Mouse (Mus musculus): ENCODE results near the gene Kif18b.

Gene Kif18b

GRCm38 (mm10) chr11:102924557-102925350 is at the start of gene Kif18b:
Kif18b (minus strand) TSS chr11:102925124.
- DNase-seq (ENCODE audit: extremely low read depth, low read depth, low spot score), result peak; percentile 54

- no peak for DNase-seq (ENCODE audit: extremely low read depth, low read depth, low spot score)
Observed at GRCm38 (mm10) chr11:102972326-102972725, 47.4 kb upstream of the Kif18b start.

DNA sequence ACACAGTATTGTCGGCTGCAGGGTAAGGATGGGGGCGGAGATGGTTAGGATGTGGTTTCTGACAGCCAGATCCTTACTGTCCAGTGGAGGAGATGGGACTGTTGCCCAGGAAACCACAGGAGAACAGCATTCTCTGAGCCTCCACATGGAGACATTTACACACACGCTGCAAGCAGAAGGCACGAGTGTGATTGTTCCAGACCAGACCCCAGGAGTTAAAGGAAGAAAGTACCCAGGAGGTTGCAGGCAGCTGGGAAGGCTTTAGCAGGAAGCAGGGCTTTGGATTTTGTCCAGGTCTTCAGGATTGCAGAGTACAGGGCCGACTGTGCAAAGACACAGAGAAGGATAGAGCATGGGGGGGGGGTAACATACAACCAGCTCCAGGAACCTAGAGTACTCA is 46.7 kb upstream of the Kif18b start:
- DNase-seq (ENCODE audit: extremely low read depth, low read depth, low spot score), result no peak

DNA sequence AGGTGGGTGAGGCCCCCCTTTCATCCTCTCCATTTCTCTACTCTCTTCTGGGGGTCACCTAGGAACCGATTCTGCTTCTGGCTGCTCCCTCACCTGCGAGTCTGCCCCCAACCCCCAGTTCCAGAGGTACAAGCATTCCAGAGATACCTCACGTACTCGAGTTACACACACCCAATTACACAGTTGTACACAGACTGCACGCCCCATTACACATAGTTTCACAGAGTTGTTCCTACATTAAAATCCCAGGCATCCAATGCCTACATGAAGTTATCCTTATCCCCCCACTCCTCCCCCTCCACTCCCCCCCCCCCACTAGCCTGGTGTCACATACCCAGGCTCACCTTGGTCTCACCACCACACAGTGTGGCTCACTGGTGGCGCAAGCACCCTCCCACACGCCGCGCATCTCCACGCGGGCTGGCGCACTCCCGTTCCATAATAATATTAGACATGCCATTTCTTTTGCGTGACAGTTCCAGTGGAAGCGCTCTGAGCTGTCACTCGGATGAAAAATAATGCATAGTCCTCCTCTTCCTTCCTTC is 39.7 kb upstream of the Kif18b start:
- no peak for DNase-seq (ENCODE audit: extremely low read depth, low read depth, low spot score)

DNA sequence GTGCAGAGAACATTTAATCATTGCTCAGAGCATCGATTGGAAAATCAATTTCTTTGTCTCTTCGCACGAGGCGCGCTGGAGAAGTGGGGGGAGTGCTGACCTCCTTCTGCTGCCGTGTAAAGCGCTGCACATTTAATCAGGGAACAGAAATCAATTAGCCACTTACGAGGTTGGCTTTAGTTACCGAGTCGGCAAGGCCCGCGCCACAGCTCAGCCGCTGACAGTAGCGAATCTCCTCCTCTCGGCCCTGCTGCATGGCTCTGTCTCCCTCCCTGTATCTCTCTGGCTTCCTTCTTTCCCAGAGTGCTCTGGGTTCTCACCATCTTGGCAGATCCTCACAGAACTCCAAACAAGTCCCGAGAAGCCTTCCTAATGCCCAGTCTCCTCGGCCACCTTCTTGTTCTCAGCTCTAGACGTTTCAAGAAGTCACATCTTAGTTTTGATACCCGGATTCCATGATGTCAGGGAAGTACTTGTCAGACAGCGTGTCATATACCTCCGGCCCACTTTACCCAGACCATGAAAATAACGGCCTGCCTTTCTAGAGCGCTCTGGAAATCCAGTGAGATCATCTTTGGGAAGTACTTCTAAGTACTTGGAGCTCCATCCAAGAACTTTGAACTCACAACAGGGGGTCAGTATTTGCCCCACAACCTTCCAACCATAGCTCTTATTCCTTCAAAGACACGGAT is 39.1 kb upstream of the Kif18b start:
- no peak for DNase-seq (ENCODE audit: extremely low read depth, low read depth, low spot score)

DNA sequence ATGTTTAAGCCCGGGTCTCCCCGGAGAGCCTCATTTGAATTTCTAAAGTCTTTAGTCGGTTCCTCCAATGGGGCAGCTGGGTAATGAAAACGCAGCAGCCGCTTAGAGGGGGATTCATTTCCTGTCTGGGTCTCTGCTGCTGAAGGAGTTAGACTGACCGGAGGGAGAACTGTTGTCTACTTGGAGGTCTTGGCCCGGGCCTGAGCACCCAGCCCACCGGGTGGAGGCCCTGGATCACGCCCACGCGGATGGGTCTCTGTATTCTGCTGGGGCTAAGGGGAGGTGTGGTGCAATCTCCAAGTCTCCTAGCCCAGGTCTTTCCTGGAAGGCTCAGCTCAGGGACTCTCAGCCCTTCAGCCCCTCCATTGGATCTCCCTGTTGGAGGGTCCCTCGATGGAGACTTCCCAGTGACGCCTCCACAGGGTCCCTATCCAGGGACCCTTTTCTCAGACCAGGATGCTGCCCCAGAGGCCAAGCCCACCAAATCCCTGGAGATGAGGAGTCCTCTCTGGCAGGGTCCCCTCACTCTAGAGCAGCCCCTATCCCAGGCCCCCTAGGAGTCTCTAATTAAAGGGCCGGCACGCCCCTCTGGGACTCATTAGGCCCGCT is 38.4 kb upstream of the Kif18b start:
- DNase-seq (ENCODE audit: extremely low read depth, low read depth, low spot score), result no peak

DNA sequence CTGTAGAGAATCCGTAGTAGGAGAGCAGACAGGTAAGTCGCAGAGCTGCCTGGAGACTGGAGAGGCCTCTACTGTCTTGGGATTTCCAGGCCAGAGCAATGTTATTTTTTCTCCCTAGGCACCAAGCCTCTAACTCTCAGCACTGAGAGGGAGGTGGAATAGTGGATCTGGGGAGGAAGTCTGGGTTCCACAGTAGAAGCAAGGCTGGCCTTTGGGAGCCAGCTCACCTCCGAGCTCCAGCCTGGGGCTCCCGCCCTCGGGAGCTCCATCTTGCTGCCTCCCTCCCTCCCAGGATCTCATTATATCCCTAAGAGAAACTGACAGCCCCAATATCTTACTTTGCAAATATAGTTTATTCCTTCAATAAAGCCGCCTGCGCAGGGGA is 37.9 kb upstream of the Kif18b start:
- DNase-seq (ENCODE audit: extremely low read depth, low read depth, low spot score), result no peak

DNA sequence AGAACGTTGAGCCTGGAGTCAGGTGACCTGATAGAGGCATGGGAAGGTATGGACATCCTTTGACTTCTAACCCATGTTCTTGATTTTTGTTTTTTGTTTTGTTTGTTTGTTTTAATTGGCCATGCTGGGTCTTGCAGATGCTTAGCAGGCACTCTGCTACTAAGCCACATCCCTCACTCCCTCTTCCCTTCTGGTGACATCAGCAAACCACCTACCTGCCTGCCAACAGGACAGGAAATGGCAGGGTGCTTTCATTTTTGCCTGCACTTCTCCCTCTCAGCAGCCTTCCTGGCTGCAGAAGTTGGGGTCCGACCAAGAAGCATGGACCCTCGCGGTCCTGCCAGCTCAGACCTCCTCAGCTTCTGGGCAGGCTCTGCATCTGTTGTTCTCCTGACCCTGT is 36.2 kb upstream of the Kif18b start:
- DNase-seq (ENCODE audit: extremely low read depth, low read depth, low spot score), result no peak

- DNase-seq (ENCODE audit: extremely low read depth, low read depth, low spot score), result no peak
Observed at GRCm38 (mm10) chr11:102958870-102959269, 33.9 kb upstream of the Kif18b start.

DNA sequence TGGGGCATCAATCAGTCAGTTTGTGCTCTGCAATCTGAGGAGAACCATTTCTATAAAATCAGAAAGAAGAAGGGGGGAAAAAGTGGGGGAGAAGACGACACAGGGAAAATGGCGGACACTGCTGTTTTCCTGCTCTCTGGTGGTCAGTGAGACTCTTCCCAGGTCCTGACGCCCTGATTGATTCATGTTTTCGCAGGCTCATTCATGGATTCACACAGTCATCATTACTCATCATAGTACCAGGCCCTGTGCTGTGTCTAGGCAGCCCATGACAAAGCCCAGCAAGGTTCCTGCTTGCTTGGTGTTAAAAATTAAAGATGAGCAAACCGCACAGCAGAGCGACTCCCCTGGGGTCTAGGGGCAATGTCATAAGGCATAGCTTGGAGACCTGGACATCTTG is 33.5 kb upstream of the Kif18b start:
- DNase-seq (ENCODE audit: extremely low read depth, low read depth, low spot score), result no peak

- DNase-seq (ENCODE audit: extremely low read depth, low read depth, low spot score), result no peak
Observed at GRCm38 (mm10) chr11:102957692-102958091, 32.8 kb upstream of the Kif18b start.

GRCm38 (mm10) chr11:102956962-102957614 is 32.2 kb upstream of the Kif18b start:
- DNase-seq (ENCODE audit: extremely low read depth, low read depth, low spot score), result no peak

DNA sequence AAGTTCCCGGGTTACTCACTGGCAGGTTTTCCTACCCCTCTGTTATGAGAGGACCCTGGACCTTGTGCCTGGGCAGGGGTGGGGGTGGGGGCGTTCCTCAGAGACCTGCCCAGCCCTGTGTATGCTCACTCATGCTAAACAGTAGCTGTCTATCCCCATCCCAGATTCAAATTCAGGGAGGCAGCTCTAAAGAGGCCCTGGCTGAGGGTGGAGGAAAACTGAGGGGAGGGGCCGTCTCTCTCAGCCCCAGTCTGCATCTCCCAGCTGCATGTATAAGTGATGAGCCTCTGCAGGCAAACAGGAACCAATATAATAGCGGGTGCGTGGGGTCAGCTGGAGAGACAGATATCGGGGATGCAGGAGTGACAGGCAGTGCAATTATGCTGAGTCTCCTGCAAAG is 28.0 kb upstream of the Kif18b start:
- no peak for DNase-seq (ENCODE audit: extremely low read depth, low read depth, low spot score)

DNA sequence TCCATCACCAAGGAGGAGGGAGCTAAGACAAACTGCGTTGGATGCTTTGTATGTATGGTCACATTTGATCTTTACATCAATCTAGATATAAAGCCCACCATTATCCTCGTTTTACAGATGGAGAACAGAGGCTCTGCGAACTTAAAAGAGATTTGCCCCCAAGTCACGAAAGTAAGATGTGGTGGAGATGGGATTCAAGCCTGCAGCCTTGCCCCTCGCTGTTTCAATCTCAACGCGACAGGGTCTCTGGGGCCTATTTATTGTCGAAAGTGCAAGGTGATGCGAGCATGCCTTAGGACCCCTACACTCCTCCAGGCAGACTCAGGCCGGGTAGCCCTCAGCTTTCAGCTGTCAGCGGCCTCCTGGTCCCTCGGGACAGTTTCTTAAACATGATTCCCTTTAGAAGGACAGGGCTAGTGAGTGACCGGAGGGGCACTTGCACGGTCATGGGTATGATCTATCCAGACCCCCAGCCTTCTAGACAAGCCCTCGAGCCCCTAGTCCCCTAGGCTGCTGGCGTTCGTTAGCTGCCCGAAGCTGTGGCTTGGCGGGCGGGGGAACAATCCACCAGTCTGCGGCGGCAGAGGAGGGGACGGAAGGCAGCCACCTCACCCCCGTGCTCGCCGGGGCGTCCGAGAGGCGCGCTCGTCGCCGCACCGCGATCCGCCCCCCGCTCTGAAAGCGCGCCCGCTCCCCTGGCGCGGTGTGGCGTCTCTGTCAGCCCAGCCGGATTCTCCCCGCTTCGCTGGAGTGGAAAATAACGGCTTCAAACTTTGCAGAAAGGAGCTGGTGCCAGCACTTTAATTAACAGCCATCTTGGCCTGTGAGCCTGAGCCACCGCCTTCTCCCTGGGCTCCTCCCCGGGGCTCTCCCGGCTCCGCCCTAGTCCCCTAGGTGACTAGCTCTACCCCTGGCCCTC is 23.4 kb upstream of the Kif18b start:
- no peak for DNase-seq (ENCODE audit: extremely low read depth, low read depth, low spot score)

DNA sequence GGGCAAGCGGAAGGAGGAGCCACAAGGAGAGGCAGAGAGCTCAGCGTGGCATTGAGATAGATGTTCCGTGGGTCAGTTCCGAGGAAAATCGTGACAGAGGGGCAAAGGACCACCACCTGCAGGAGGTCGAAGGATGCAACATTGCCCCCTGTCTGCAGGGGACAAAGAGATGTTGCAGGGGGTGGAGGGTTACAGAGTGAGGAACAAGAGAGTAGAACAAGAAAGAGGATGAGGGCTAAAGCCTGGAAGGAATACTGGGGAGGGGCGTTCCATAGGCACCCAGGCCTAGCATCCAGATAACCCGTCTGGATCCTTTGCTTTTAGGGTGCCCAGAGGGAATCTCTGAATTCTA is 22.0 kb upstream of the Kif18b start:
- no peak for DNase-seq (ENCODE audit: extremely low read depth, low read depth, low spot score)

- DNase-seq (ENCODE audit: extremely low read depth, low read depth, low spot score), result no peak
Observed at GRCm38 (mm10) chr11:102946265-102946991, 21.5 kb upstream of the Kif18b start, which contains the start of gene C1ql1. C1ql1 (minus strand) TSS chr11:102946688.

GRCm38 (mm10) chr11:102945306-102946264 is 20.7 kb upstream of the Kif18b start:
- DNase-seq (ENCODE audit: extremely low read depth, low read depth, low spot score), result no peak

GRCm38 (mm10) chr11:102941236-102941635 is 16.3 kb upstream of the Kif18b start:
- no peak for DNase-seq (ENCODE audit: extremely low read depth, low read depth, low spot score)
